Mouse (Mus musculus) stomach, postnatal 0 days (tissue): ENCODE measurements around the gene Pum1.

Source experiments
- CTCF ChIP-seq: IDR thresholded peaks from 2 replicates; pipeline ENCODE4 v1.5.1; 2016; ENCODE audit warnings: antibody characterized with exemption, low read depth, mild to moderate bottlenecking, moderate library complexity
- EP300 ChIP-seq: optimal IDR thresholded peaks from 2 replicates; pipeline ENCODE3; 2016; ENCODE audit warnings: antibody characterized with exemption

DNA sequence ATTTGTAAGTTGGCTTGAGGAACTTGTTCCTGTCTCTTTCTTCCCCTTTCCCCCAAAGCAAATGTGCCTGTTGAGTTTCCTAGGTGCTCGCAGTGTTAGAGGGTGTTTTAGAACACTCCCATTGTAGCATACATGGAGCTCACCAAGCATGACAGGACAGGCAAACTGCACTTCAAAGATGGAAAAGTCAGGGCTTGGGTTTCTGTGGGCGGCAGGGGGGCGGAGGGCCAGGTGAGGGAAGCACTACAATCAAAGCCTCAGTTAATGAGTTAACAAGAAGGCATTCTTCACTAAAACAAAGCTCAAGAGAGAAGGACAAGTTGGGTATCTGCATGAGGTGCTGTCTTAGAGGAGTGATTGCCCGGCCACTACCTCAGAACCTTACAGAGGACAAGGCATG, 56.2 kb downstream of the Pum1 start:
- TF ChIP-seq CTCF (no peak), EP300 (no peak)
